Mouse (Mus musculus) spleen, adult 2 months (tissue): ENCODE measurements at regions not wholly inside any gene's neighbourhood (a gene's known extent, or its start where the extent isn't known, plus 50 kb on each side); places are given as distances from the start of the nearest gene placed in this dataset.

Source experiments
- CTCF ChIP-seq: fragments of 200-500 bp; IDR thresholded peaks from 2 replicates; pipeline ENCODE4 v1.5.1; 2011; ENCODE audit warnings: mild to moderate bottlenecking, inconsistent platforms; ENCODE audit not compliant: insufficient read depth, insufficient read length, insufficient replicate concordance; ENCODE audit errors: extremely low read depth
- POLR2A ChIP-seq: fragments of 200-500 bp; IDR thresholded peaks from 2 replicates; pipeline ENCODE4 v1.6.1; 2011; ENCODE audit warnings: low read depth, low read length, inconsistent platforms

DNA sequence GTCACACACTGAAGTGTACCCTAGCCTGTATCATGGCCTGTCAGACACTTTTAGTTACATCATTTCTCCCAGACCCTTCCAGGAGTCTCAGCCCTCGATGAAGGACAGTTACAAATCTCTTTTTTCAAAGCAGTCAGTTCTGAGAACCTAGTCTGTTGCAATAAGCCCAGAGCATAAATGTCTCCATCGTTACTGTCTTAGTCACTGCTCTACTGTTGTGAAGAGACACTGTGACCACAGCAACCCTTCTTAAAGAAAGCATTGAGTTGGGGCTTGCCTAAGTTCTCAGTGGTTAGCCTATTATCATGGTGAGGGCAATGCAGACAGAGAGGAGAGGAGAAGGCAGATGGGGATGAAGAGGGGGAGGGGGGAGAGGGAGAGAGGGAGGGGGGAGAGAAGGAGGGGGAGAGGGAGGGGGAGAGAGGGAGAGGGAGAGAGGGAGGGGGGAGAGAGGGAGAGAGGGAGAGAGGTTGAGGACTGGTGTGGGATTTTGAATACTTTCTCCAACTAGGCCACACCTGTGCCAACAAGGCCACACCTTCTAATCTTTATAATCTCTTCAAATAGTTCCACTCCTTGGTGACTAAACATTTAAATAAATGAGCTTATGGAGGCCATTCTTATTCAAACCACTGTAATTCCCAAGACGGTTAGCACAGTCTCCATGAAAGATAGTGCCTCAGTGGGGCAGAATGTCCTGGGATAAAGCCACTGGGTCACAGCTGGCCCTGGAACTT lies 259.4 kb downstream of the Kcnrg start:
- TF ChIP-seq CTCF (no peak), POLR2A (no peak)
